Mouse (Mus musculus) midbrain, embryonic 12.5 days (tissue): Measurements from ENCODE around the gene Wdr54. TPM values are rescaled to one million over a fixed set of nuclear protein-coding genes. Genes with fewer than 3 reads are reported as not detected.

Source experiments
- ATAC-seq: fragments of 200-750 bp; cut with Nextera tagmentation; 2 replicates; pipeline ENCODE4 v1.8.0; 2017; ENCODE audit warnings: low read depth, moderate TSS enrichment, moderate library complexity; ENCODE audit not compliant: low FRiP score
- H3K27ac ChIP-seq: fragments of 300-500 bp; sonication (generic); replicated peaks from 2 replicates; pipeline ENCODE4 v1.5.1; 2016; ENCODE audit warnings: mild to moderate bottlenecking
- H3K27me3 ChIP-seq: fragments of 300-500 bp; sonication (generic); 2 replicates; pipeline ENCODE4 v1.6.1; 2016; ENCODE audit warnings: mild to moderate bottlenecking
- H3K36me3 ChIP-seq: fragments of 300-500 bp; sonication (generic); 2 replicates; pipeline ENCODE4 v1.6.1; 2016
- H3K4me1 ChIP-seq: fragments of 300-500 bp; sonication (generic); 2 replicates; pipeline ENCODE4 v1.6.1; 2016
- H3K4me2 ChIP-seq: fragments of 300-500 bp; sonication (generic); replicated peaks from 2 replicates; pipeline ENCODE4 v1.6.1; 2016; ENCODE audit warnings: mild to moderate bottlenecking, moderate library complexity
- H3K4me3 ChIP-seq: fragments of 300-500 bp; sonication (generic); 2 replicates; pipeline ENCODE4 v1.5.1; 2016; ENCODE audit warnings: mild to moderate bottlenecking
- H3K9ac ChIP-seq: fragments of 300-500 bp; sonication (generic); replicated peaks from 2 replicates; pipeline ENCODE4 v1.6.1; 2016; ENCODE audit warnings: mild to moderate bottlenecking, moderate library complexity
- H3K9me3 ChIP-seq: fragments of 300-500 bp; sonication (generic); 2 replicates; pipeline ENCODE4 v1.6.1; 2016; ENCODE audit warnings: mild to moderate bottlenecking
- WGBS: fragments of 180-500 bp; shearing (Covaris S2); methylation state at CpG from one replicate; pipeline ENCODE4 v1.1.7; 2016; 5-methylcytosine and 5-hydroxymethylcytosine counted together
- polyA plus RNA-seq: library from polyadenylated mRNA; unstranded; fragments of >200 nt; fragmentation: Nextera tagmentation; extraction: Ambion mirVana; gene quantifications from 2 replicates; pipeline ENCODE4 v1.2.1, GENCODE M21; 2016

Wdr54 gene
- polyA plus RNA-seq, 1 experiment from 2014 or later = 11.2 TPM

- peak overlapping the region; percentile 84 for H3K4me3 ChIP-seq
- peak; percentile 1 for ATAC-seq
- peak overlapping the region; percentile 99 for H3K27ac ChIP-seq
- peak overlapping the region; percentile 95 for H3K9ac ChIP-seq
- H3K4me2 ChIP-seq = peak overlapping the region; percentile 96
- H3K9me3 ChIP-seq = no peaks in the 10 kb centered on the region
- H3K36me3 ChIP-seq = peaks cover 27% of the 10 kb centered on the region
- H3K27me3 ChIP-seq = no peaks in the 10 kb centered on the region
- whole genome bisulfite sequencing = under 1% methylated on average over 47 of the region's 52 CpGs
- peaks cover 62% of the 10 kb centered on the region for H3K4me1 ChIP-seq
These were observed 34.1 kb downstream of the Wdr54 start for GRCm38 (mm10) chr6:83121863-83122710.

DNA sequence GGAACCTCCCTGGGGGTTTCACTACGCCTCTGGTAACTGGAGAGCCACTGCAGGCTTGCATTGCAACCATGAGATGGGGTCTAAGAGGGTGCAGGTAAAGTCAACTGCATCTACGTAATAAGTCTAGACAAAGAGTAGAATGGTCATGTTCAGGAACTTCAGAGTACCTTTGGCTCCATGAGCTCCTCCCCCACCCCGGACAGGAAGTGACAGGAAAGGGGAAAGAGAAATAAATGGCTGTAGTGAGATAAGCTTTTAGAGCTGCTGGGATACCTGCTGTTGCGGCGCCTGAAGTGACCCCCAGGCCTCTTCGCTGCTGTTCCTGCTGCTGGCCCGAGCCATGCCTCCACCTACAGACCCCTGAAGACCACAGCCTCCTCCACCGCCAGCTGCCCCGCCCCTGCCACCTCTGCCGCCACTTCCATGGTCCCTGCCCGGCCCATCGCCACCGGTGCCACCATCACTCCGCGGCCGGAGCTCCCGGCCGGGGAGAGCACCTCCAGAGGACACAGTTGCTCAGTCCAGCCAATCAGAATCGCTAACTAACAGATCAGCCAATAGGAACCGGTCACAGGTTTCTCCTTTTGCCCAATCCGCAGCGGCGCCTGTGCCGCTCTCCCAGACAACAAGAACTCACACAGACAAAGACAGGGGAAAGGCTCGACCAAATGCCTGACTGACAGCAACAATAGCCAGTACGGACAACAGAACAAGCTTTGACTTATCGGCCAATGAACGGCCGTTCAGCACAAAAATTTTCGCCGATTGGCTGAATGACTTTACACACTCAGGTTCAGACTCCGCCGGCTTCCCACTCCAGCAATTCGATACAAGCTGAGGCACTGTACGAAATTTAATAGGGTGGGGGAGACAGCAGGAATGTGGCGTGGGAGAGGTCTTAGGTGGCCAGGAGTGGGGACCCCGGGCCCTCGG, 35.0 kb downstream of the Wdr54 start, which contains the start of gene Wbp1:
Gene Wbp1, minus strand, starts transcription at position 630 of the 933 bp plus-strand sequence.
- peak within 1 kb of the TSS; percentile 95 for H3K9ac ChIP-seq
- under 1% methylated on average over 36 of the region's 38 CpGs for WGBS
- ATAC-seq = peak; percentile 94
- no peaks in the 10 kb centered on the region for H3K27me3 ChIP-seq
- H3K4me1 ChIP-seq = peaks cover 71% of the 10 kb centered on the region
- H3K4me3 ChIP-seq = peak within 1 kb of the TSS; percentile 84
- peaks cover 30% of the 10 kb centered on the region for H3K36me3 ChIP-seq
- peak within 1 kb of the TSS; percentile 96 for H3K4me2 ChIP-seq
- peak within 1 kb of the TSS; percentile 99 for H3K27ac ChIP-seq
- no peaks in the 10 kb centered on the region for H3K9me3 ChIP-seq

DNA sequence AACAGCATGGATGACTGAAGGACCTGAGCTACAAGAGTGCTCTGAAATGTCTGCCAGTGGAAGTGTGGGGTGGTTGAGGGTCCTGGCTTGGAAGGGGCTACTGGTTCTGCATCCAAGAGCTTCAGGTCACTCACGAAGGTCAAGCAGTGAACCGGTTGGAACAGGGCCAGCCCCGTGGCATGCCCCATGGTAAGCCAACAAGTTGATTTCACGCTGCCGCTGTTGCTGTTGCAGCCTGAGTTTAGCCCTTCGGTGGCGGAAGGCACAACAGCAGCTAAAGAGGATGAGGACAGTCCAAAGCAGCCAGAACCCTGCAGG, 36.5 kb downstream of the Wdr54 start:
- peaks cover 30% of the 10 kb centered on the region for H3K36me3 ChIP-seq
- H3K4me3 ChIP-seq = peak overlapping the region; percentile 84
- H3K27me3 ChIP-seq = no peaks in the 10 kb centered on the region
- ATAC-seq = no peak
- peak overlapping the region; percentile 89 for H3K9ac ChIP-seq
- H3K4me1 ChIP-seq = peaks cover 74% of the 10 kb centered on the region
- H3K4me2 ChIP-seq = peak overlapping the region; percentile 78
- H3K9me3 ChIP-seq = no peaks in the 10 kb centered on the region
- WGBS = 62% methylated on average over 7 of the region's 7 CpGs
- peak overlapping the region; percentile 99; the same call in 1 of the 2 replicates for H3K27ac ChIP-seq

DNA sequence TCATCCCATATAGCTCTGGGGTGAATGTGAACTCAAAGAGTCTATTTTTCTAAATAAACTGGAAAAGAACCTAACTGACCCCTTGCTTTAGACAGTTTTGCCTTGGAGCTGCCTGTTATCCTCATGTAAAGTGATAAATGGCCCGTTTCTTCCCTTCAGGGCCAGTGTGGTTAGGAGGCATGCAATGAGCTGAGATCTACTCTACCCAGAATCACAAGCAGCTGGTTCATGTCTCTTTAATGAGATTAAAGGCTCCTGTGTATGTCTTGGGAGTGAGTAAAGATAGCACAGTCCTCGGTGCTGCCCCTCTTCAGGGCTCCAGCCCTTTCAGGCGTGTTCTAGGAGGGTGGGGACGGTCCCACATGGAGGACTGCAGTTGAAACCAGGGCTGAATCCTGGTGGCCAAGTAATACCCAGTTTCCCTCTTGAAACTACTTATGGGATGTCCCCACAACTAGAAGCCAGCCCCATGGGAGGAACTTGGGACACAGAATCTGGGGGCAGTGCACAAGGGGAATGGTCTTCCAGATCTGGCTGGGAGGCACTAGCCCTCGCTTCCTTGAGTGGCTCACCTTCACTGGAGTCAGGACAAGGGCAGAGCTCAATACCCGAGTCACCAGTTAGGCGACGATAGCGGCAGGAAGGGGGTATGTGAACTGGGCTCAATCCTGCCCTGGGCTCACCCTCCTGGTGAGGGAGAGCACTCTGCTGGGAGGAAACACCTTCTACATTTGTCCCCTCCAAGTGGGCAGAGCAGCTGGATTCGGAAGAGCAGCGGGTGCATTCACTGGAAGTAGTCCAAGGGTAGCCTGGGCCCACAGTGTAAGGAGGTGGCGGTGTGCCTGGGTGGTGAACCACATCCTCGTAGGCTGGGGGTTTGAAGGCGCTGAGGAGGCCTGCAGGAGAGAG, 37.1 kb downstream of the Wdr54 start:
- Histone ChIP-seq H3K36me3 (peaks cover 30% of the 10 kb centered on the region), H3K27me3 (no peaks in the 10 kb centered on the region), H3K9me3 (no peaks in the 10 kb centered on the region), H3K4me3 (peak overlapping the region; percentile 84; the same call in 1 of the 2 replicates), H3K4me1 (peaks cover 72% of the 10 kb centered on the region), H3K4me2 (peak overlapping the region; percentile 78), H3K27ac (peak overlapping the region; percentile 10; the same call in 1 of the 2 replicates), H3K9ac (0 out of 2 replicates have a peak overlapping the region, but pooled peaks have one; percentile 89)
- WGBS = 87% methylated on average over 14 of the region's 14 CpGs
- ATAC-seq = no peak

DNA sequence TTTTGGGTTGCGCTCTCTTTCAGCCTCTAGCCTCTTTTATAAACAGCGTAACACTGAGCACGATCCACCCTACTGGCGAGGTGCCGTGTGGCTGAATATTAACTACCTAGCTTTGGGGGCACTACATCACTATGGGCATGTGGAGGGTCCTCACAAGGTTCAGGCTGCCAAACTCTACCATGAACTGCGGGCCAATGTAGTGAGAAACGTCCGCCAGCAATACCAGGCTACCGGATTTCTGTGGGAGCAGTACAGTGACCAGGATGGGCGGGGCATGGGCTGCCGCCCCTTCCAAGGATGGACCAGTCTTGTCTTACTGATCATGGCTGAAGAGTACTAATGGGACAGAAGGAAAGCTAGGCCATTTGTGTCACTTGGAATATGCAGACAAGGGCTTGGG, 37.8 kb downstream of the Wdr54 start:
- no peak overlapping the region for H3K4me3 ChIP-seq
- H3K4me1 ChIP-seq = peaks cover 65% of the 10 kb centered on the region
- no peak overlapping the region for H3K9ac ChIP-seq
- 84% methylated on average over 11 of the region's 11 CpGs for WGBS
- H3K36me3 ChIP-seq = peaks cover 30% of the 10 kb centered on the region
- ATAC-seq = no peak
- no peaks in the 10 kb centered on the region for H3K9me3 ChIP-seq
- no peaks in the 10 kb centered on the region for H3K27me3 ChIP-seq
- H3K4me2 ChIP-seq = 0 out of 2 replicates have a peak overlapping the region, but pooled peaks have one; percentile 4
- H3K27ac ChIP-seq = no peak overlapping the region; the same call in 1 of the 2 replicates

DNA sequence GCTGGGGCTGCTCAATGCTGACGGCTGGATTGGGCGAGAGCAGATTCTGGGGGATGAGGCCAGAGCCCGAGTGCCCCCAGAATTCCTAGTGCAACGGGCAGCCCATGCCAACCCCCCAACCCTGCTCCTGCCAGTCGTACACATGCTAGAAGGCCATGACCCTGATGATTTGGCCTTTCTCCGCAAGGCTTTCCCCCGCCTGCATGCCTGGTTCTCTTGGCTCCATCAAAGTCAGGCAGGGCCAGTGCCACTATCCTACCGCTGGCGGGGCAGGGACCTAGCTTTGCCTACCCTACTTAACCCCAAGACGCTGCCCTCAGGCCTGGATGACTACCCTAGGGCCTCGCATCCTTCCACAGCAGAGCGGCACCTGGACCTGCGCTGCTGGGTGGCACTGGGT, 38.6 kb downstream of the Wdr54 start:
- Histone ChIP-seq H3K27me3 (no peaks in the 10 kb centered on the region), H3K4me2 (no peak overlapping the region), H3K4me3 (peak overlapping the region; percentile 6; the same call in 1 of the 2 replicates), H3K9ac (peak overlapping the region; percentile 24; the same call in 1 of the 2 replicates), H3K9me3 (no peaks in the 10 kb centered on the region), H3K27ac (no peak overlapping the region), H3K36me3 (peaks cover 30% of the 10 kb centered on the region), H3K4me1 (peaks cover 57% of the 10 kb centered on the region)
- 88% methylated on average over 13 of the region's 13 CpGs for WGBS
- no peak for ATAC-seq

GRCm38 (mm10) chr6:83117165-83117438, 39.1 kb downstream of the Wdr54 start:
- H3K9me3 ChIP-seq = no peaks in the 10 kb centered on the region
- ATAC-seq = no peak
- H3K9ac ChIP-seq = no peak overlapping the region
- H3K36me3 ChIP-seq = peaks cover 30% of the 10 kb centered on the region
- 86% methylated on average over 4 of the region's 4 CpGs for WGBS
- no peaks in the 10 kb centered on the region for H3K27me3 ChIP-seq
- peak overlapping the region; percentile 78; the same call in 1 of the 2 replicates for H3K4me3 ChIP-seq
- H3K4me2 ChIP-seq = peak overlapping the region; percentile 95; the same call in 1 of the 2 replicates
- H3K4me1 ChIP-seq = peaks cover 52% of the 10 kb centered on the region
- no peak overlapping the region for H3K27ac ChIP-seq

- H3K4me1 ChIP-seq = peaks cover 52% of the 10 kb centered on the region
- WGBS = 82% methylated on average over 11 of the region's 11 CpGs
These were observed 39.6 kb downstream of the Wdr54 start for GRCm38 (mm10) chr6:83116373-83117164.

GRCm38 (mm10) chr6:83115682-83116372, 40.4 kb downstream of the Wdr54 start:
- Histone ChIP-seq H3K27me3 (no peaks in the 10 kb centered on the region), H3K27ac (peak overlapping the region; percentile 78), H3K4me3 (peak overlapping the region; percentile 78), H3K9ac (peak overlapping the region; percentile 85), H3K9me3 (no peaks in the 10 kb centered on the region), H3K36me3 (peaks cover 30% of the 10 kb centered on the region), H3K4me2 (peak overlapping the region; percentile 95), H3K4me1 (peaks cover 52% of the 10 kb centered on the region)
- peak; percentile 72 for ATAC-seq
- 2% methylated on average over 41 of the region's 48 CpGs for WGBS

More at GRCm38 (mm10) chr6:83116373-83117164, 39.6 kb downstream of the Wdr54 start:
- Histone ChIP-seq H3K9ac (peak overlapping the region; percentile 85), H3K4me2 (peak overlapping the region; percentile 95), H3K9me3 (no peaks in the 10 kb centered on the region), H3K4me3 (peak overlapping the region; percentile 78), H3K36me3 (peaks cover 30% of the 10 kb centered on the region), H3K27ac (no peak overlapping the region), H3K27me3 (no peaks in the 10 kb centered on the region)
- no peak for ATAC-seq

DNA sequence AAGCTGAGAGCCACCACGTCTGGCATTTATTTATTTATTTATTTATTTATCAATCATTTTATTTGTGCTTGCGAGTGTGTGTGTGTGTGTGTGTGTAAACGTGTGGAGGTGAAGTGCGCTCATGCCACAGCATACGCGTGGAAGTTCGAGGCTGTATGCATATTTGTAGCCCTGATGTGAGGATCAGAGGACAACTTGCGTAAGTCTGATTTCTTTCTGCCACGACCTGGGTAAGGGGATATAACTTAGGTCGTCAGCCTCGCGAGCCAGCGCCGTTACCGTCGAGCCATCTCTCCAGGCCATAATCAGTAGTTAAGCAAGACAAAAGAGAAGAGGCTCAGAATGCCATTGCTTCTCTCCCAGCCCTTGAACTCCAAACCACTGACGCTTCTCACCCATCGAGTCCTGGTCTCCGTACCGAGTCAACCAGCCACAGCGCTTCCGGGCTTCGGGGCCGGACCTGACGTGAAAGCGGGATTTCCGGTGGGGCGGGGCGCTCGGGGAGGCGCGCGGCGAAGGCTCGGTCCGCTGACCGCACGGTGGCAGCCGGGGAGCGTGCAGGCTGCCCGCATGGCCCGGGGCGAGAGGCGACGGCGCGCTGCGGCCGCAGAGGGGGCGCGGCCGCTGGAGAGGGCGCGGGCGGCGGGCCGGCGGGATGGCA, 41.1 kb downstream of the Wdr54 start, which contains the start of gene Mogs:
Gene Mogs, plus strand, starts transcription at position 486 of the 661 bp plus-strand sequence.
- H3K9ac ChIP-seq = peak within 1 kb of the TSS; percentile 85
- no peaks in the 10 kb centered on the region for H3K9me3 ChIP-seq
- H3K4me3 ChIP-seq = peak within 1 kb of the TSS; percentile 78
- WGBS = 1% methylated on average over 51 of the region's 58 CpGs
- peak; percentile 90 for ATAC-seq
- H3K4me1 ChIP-seq = peaks cover 46% of the 10 kb centered on the region
- no peaks in the 10 kb centered on the region for H3K27me3 ChIP-seq
- H3K4me2 ChIP-seq = peak within 1 kb of the TSS; percentile 95
- peak within 1 kb of the TSS; percentile 78 for H3K27ac ChIP-seq
- H3K36me3 ChIP-seq = peaks cover 30% of the 10 kb centered on the region
